Mouse (Mus musculus): Measurements from ENCODE around the gene Btk.
A peak's percentile ranks its signal among the peaks of the same experiment; 100 is the strongest.

Gene Btk

DNA sequence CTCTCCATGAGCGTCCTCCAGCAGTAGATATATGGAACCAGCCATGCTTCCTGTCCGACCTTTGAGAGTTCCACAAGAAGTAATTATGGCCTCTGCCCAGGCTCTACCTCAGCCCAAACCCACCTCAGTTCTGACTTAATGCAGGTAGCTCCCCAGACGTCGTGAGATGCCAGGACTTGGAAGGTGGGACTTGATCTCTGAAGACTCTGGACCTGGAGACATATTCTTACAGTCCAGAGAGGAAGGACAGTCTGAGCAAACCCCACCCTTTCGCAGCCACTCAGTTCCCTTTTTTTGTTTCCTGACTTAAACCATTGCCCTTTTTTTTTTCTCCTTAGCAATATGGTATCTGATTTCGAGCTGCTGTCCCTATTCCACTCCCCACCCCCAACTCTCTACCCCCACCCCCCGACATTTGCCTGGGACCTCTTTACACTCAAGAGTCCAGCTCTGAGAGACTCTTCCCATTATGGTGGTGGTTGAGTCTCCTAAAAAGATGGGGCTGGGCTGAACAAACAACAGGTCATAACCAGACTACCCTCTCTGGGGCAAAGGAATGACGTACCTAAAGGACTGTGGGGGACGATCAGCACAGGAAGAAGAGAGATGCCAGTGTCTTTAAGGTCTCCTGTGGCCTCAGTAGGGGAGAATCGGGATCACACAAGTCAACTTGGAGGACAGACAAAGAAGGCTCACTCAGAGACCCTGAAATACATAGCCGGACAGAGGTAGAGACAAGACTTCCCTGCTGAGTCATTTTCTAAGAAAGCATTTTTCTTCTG is at the start of gene Btk:
Gene Btk (minus strand): TSS at position 683 of the 782 bp plus-strand sequence.
- no peak for DNase-seq (ENCODE audit: low spot score)

DNA sequence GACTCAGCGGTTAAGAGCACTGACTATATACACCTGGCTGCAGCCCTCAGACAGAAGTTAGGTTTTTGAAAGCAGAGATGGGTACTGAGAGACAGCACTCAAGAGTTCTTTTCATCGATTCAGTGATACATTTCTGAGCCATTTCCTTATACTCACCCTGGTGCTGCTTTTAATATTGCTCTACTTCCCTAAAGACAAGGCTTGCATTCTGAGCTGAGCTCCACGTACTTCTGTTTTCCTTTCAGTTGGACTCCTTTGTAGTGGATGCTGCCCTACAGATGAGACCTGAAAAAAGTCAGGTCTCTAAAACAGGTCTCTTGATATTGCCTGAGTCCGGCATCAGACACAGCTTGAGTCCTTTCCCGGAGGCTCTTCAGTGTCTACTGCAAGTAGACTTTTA is 49.3 kb upstream of the Btk start:
- no peak for DNase-seq (ENCODE audit: low spot score)

DNA sequence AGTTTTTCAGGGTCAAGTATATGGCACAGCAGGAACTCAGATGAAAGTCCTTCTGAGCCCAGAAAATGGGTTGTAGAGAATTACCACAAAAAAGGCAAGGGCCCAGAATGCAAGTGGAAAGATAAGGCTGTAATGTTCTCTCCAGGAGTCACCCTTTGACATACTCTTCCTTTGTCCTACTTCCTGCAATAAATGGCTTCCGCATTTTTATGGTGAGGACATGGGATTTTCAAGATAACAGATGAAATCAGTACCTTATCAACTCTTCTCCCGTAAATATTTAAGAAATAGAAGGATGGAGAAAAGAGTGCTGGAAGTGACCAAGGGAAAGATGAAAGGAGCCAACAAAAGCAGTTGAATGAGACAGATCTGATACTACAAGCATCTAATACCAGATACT is 44.8 kb upstream of the Btk start:
- DNase-seq (ENCODE audit: low spot score), result no peak

DNA sequence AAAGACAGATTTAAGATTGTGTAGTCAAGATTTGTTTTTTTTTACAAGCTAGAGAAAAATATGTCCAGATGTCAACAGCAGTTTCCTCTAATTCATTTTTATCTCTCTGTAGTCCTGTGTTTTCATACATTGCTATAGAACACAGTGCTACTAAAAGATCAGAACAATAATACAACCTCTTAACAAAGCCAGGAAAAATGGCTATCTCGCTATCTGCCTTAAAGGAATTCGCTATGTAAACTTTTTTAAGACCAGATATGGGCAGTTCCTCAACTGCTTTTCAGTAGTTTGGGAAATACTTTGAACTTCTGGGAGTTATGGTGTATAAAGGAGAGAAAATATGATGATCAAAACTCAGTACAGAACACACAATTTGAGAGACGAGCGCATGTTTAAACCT is 40.0 kb upstream of the Btk start:
- no peak for DNase-seq (ENCODE audit: low spot score)

DNA sequence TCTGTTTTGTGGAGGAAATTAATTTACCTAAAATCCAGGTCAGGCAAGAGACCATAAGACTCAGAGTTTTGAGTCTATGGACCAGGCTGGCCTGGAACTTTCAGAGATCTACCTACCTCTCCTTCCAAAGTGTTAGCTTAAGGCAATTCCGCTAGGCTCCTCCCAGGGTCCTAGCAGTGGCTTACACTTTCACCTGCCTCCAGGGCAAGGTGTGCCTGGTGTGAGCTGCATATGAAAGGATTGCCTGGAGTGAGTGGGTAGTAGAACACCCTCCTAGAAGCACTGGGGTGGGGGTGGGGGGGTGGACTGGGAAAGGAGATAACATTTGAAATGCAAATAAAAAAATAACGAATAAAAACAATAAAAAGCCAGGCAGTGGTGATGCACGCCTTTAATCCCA is 38.3 kb upstream of the Btk start:
- no peak for DNase-seq (ENCODE audit: low spot score)

DNA sequence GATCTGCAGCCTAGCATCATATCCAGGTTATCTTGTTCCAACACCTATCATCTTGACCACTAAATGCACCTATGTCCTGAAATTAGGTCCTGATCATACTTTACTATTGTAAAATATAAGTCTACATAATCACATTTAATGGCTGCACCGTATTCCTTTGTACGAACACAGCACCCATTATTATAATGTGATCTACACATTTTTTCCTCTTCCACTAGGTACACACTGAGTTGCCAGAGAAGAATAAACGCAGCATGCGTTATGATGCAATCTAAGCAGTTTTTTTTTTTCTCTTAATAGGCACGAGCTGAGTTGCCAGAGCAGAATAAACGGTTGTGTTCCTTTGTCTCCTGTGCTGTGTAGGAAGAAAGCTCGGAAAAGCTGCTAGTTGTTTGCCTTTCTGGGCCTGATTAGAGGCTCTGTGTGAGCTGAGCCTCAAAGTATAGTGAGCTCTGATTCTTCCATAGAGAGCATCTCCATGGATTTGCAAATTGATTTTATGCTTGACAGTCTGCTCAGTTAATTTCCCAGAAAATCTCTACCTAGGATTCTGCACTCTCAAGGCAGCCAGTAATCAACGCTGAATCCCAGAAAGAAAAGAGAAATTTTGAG is 37.0 kb upstream of the Btk start:
- no peak for DNase-seq (ENCODE audit: low spot score)

DNA sequence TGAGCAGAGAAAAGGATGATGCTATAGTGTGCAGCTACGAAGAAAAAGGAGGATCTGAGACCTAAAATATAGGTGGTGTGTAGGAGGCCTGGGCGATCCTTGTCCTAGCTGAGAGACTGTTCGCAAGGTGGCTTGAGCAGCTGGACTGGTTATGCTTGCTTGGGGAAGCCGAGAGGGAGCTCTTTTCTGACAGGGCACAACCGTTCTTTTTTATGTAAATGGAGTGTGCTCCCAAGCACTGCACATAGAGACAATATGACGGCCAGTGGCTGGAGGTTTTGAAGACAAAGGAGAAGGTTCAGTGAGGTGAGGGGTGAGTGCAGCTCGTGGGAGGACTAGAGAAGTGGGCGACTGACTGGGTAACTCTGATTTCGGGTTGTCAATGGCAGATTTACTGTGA is 36.3 kb upstream of the Btk start:
- DNase-seq (ENCODE audit: low spot score), result no peak

DNA sequence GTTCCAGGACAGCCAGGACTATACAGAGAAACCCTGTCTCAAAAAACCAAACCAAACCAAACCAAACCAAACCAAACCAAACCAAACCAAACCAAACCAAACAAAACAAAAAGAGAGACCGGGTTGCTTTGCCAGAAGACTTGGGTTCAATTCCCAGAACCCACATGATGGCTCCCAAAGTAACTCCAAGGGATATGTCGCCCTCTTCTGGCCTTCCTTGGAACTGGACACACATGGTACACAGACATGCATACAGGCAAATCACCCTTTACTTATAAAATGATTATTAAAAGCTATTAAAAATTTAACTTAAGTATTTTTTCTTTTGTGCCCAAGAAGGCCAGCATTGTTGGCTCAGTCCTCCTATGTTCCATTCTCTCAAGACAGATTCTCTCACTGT is 30.9 kb upstream of the Btk start:
- DNase-seq (ENCODE audit: low spot score), result no peak

DNA sequence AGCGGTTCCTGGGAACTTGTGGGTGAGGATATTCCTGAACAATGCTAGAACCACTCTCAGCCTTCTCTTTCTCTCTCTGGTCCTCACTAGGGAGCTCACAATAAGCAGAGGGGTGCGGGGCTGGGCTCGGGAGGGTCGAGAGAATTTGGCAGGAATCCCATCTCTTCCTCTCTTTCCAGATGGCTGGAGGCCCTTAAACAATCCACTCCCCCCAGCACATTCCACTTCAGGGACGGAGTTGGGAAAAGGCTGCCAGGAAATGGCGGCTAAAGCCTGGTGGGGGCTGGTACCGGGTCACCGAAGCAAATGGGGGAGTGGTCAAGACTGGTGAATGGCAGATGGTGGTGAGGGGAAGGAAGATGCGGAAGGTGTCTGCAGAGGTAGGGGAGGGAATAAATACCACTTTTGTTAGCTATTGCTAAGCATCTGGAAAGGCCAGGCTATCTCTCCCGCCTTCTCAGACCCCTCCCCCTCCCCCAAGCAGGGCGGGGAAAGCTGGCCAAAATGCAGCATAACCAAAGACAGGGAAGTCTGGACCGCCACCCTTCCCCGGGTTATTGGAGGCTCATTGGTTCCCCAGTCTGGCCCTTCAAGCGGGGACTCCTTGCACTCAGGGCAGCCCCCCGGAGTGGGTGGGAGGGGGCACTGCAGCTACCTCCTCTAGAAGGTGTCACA is 29.1 kb upstream of the Btk start:
- peak; percentile 27 for DNase-seq (ENCODE audit: low spot score)

DNA sequence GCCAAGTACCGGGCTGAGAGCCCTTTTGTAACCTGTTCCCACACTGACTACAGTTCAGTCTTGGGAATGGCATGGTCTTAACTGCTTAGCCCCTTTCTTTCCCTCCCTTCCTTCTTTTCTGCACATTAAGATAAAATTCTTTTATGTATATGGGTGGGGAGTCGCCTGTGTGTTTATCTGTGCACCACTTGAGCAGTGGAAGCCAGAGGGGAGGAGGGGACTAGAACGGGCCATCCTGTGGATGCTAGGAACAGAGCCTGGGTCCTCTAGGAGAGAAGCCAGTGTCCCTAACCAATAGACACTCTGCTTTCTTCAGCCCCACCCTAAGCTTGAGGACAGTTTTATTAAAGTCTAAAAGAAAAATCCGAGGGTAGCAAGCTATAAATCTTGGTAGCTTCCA is 27.6 kb upstream of the Btk start:
- no peak for DNase-seq (ENCODE audit: low spot score)

DNA sequence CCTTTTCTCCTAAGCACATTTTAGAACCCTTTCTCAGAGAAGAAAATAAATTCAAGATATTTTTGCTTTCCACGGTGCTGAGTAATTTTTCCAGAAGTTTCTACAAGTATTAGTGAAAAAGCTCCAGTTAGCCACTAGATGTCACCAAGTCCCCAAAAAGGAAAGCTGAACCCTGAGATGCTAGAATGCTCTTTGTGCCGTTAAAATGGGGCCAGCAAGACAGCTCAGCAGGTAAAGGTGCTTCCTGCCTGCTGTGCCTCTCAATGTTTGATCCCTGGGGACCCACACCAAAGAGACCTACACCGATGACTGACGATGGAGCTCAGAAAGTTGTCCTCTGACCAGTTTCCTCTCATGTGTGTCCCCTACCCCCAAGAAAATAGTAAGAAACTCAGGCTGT is 26.1 kb upstream of the Btk start:
- no peak for DNase-seq (ENCODE audit: low spot score)

DNA sequence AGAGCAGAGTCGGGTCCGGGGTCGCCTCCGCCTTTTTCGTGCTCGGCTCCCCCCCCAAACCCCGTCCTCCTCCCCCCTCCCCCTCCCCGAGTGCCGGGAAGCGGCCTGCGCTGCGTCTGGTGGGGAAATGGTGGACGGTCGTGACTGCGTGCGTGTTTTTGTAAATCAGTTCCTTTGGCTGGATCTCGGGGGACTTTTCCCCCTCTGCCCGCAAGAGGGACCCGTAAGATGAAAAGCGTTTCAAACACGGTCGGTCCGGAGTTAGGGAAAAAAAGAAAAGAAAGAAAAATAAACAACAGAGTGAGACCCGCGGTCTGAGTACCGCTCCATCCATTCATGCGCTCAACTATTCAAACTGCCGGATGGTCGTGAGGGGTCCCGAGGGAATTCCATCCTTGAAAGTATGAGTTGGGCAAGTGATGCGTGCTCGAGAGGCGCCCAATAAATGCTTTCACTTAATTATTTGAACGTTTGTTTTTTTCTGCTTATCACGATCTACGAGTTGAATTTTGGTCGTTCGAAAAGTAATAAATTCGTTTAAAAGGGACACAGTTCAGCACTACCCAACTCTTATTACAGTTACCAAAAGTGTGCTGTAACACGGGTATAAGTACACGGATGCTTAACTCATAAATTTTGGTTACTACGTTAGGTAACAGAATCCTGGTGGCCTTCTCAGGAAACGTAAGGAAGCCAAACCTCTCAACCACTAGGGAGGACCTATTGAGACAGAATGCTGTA is 18.2 kb upstream of the Btk start:
- DNase-seq (ENCODE audit: low spot score), result no peak

DNA sequence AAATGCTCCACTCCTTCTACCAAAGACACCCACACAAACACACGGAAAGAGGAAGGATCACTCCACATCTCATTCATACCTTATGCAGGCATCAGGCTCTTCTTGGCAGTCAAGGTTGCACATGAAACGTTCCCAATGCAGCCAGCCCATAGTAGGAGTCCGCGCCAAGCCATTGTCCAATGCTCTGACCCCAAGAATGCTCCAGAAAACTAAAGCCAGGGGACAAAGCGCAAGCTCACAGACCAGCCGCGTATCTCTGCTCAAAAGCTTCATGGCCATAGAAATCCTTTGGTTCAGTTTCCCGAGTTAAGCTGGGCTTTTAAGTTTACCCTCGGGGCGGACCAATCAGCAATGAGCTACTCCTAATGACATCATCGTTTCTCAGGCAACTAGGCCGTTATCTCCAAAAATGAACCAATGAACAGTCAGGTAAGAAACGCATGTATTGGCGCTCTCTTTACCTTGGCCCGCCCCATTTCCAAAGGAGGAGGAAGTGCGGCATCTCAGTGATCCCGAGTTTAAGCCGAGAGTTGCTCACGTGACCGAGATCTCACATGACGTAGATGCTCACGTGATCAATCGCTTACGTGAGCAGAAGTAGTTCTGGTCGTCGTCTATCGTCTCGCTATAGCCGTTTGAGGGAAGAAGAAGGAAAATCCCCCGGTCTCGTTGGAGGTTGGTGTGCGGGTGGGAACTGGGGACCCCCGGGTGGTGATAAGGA is 17.4 kb upstream of the Btk start, which contains the start of the genes Gla and Hnrnph2:
Gene Gla (minus strand): TSS at position 467 of the 721 bp plus-strand sequence.
Gene Hnrnph2 (plus strand): TSS at position 521 of the 721 bp plus-strand sequence.
- peak; percentile 54 for DNase-seq (ENCODE audit: low spot score)

DNA sequence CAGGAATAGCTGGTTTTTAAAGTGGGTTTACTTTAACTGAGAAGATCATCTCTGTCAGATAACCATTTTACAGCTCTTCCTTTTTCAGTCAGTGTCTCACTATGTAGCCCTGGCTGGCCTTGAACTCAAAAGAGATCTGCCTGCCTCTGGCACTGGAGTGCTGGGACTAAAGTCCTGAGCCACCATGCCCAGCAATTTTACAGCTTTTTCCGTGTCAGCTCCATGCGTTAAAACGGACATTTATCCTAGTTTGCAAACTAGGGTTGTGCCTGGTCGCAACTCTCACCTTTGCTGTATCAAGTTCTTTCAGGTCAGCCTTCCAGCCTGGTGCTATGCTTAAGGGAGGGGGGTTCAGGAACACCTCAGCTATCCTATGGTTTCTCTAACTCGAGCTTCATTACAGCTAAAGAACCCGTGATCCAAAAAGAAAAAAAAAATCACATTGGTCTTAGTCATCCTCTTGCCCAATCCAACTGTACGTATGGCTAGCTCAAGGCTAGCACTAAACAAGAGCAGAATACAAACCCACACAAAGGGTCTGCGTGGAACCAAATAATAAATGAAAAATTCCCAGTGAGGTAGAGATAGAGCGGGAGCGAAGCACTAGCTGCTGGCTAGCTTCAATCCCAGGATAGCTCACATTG is 16.7 kb upstream of the Btk start:
- DNase-seq (ENCODE audit: low spot score), result no peak

DNA sequence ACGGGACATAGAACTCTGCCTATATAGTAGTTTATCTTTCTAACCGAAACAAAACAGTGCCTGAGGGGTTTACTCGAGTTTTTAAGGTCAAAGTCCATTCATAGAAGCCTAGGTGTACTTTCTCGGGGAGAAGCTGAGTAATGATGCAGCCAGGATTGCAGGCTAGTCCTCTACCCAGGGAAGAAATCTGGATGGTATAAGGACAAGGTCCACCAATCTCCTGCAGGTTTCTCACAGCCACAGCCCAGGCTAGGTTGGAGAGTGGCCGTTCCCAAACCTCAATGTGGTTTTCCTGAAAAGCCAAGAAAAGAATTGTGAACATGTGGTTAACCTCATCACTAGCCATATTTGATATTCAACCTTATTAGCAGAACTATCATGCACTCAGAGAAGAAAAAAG is 6.5 kb upstream of the Btk start:
- DNase-seq (ENCODE audit: low spot score), result no peak

DNA sequence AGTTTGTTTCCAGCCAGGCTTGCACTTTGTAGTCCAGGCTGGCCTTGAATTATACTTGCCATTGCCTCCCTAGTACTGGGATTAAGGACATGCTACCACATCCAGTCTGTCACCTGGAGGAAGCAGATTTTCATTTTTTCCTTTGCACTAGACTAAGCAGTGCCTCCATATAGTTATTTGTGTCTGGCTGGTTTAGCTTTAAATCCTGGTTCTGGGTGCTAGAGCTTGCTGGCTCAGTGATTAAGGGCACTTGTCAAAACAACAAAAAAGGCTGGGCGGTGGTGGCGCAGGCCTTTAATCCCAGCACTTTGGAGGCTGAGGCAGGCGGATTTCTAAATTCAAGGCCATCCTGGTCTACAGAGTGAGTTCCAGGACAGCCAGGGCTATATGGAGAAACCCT is 5.6 kb upstream of the Btk start:
- DNase-seq (ENCODE audit: low spot score), result no peak

DNA sequence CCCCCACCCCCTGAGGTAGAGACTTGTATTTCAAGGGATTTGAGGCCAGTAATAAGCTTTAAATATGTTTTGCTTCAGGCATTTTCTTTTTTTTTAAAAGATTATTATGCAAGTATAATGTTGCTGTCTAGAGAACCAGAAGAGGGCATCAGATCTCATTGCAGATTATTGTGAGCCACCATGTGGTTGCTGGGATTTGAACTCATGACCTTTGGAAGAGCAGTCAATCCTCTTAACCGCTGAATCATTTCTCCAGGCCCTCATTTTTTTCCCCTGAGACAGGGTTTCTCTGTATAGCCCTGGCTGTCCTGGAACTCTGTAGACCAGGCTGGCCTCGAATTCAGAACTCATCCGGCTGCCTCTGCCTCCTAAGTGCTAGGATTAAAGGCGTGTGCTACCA is 4.9 kb upstream of the Btk start:
- DNase-seq (ENCODE audit: low spot score), result no peak

DNA sequence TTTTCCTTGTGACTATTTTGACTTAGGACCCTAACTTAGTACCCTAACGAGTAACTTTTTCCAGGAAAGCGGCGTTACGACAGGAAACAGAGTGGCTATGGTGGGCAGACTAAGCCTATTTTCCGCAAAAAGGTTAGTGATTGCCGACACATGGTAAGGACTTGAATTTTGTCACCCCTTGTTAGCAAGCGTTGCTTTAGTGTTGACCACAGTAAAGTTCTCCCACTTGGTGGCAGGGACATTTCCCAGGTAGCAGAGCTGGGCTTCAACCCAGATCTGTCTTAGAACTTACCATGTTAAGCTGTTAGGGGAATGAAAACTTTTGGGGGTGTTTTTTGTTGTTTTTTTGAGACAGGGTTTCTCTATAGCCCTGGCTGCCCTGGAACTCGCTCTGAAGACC is 3.1 kb upstream of the Btk start:
- DNase-seq (ENCODE audit: low spot score), result no peak

DNA sequence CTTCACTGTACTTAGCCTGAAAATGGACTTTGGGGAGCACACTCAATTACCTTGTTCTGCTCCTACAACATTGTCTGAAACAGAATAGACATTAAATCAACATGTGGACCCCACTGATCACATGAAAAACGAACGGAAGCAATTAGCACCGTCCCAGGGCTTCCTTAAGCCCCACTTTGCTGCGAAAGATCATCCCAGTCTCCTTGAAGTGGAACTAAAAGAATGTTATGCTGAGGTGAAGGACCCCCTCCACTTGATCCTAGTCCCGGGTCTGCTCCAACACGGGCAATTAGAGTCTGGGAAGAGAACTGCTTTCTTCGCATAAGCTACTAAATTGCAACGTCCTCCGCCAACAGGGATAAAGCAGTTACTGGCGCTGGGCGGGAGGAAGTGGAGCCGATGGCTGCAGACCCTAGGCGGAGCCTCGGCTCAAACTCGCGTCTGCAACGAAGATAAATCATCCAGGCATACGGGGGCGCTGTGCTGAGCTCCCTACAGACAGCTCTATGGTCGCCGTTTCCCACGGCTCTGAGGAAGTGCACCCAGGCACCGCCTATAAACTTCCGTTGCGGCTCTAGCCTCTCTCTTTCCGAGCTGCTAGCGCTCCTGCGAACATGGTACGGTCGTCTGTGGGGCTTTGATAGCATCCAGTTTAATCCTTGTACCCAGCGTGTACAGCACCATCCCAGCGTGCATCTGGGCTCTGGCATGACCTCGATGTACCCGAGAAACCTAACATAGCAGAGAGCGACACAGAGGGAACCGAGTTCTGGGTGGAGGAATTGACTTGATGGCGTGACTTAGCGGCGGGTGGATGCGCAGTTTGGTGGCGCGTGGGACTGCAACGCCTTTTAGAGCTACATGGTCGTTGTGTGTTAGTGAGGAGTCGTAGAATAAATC is 2.0 kb upstream of the Btk start, which contains the start of gene Rpl36a:
Gene Rpl36a (plus strand): TSS at position 552 of the 900 bp plus-strand sequence.
- DNase-seq (ENCODE audit: low spot score), result peak; percentile 77

DNA sequence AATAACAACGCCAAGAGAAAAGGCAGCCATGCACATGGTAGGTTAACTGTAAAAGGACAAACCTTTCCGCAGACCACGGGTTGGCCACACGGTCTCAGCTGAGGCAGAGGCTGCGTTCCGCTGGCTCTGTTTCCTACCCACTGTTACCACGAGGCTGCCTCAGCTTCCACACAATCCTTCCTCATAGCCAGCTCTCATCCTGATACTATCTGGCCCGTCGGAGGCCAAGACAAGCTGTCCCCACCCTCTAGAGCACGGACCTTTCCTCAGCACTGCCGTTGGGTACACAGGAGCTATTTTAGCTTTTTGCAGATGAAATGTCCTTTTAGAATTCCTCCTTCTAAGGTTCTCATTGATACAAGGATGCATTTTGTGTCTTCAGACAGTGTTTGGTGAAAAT is 1.1 kb downstream of the Btk start:
- no peak for DNase-seq (ENCODE audit: low spot score)

Data from ovary, postnatal 10 days (tissue).